Mouse (Mus musculus): ENCODE data around the gene Lmo2.

GRCm38 (mm10) chr2:103947982-103948655, 9.7 kb upstream of the Lmo2 start:
- TF ChIP-seq HCFC1 (IDR thresholded peaks at IDR 0.05; ENCODE audit: low read depth, low read length) (no peak), CTCF (conservative IDR thresholded peaks at IDR 0.05 in 1 of 2, IDR thresholded peaks at IDR 0.05 in 1 of 2; ENCODE audit: low read depth in 2 of 2, low read length in 2 of 2) (no peak), ELF1 (IDR thresholded peaks at IDR 0.05; ENCODE audit: low read depth, low read length) (no peak), MAX (IDR thresholded peaks at IDR 0.05; ENCODE audit: low read length) (no peak), GABPA (IDR thresholded peaks at IDR 0.05; ENCODE audit: insufficient replicate concordance, low read depth, low read length) (no peak), USF1 (IDR thresholded peaks at IDR 0.05; ENCODE audit: low read depth, low read length) (no peak), POLR2A (IDR thresholded peaks at IDR 0.05; ENCODE audit: low read depth, low read length) (no peak), MXI1 (IDR thresholded peaks at IDR 0.05; ENCODE audit: low read depth, low read length) (no peak), EP300 (IDR thresholded peaks at IDR 0.05; ENCODE audit: low read length) (no peak), MAZ (IDR thresholded peaks at IDR 0.05; ENCODE audit: low read depth, low read length) (no peak)
